Mouse (Mus musculus) lung, adult 2 months (tissue): ENCODE data around the gene Gm11037.

Source experiments
- CTCF ChIP-seq: fragments of 200-500 bp; IDR thresholded peaks from 2 replicates; pipeline ENCODE4 v1.5.1; 2011; ENCODE audit warnings: mild to moderate bottlenecking, low read length, control low read depth; ENCODE audit not compliant: insufficient read depth
- POLR2A ChIP-seq: fragments of 200-500 bp; IDR thresholded peaks from 2 replicates; pipeline ENCODE4 v1.6.1; 2011; ENCODE audit warnings: low read depth, mild to moderate bottlenecking, control low read depth, low read length, borderline replicate concordance; ENCODE audit errors: extremely low read depth

DNA sequence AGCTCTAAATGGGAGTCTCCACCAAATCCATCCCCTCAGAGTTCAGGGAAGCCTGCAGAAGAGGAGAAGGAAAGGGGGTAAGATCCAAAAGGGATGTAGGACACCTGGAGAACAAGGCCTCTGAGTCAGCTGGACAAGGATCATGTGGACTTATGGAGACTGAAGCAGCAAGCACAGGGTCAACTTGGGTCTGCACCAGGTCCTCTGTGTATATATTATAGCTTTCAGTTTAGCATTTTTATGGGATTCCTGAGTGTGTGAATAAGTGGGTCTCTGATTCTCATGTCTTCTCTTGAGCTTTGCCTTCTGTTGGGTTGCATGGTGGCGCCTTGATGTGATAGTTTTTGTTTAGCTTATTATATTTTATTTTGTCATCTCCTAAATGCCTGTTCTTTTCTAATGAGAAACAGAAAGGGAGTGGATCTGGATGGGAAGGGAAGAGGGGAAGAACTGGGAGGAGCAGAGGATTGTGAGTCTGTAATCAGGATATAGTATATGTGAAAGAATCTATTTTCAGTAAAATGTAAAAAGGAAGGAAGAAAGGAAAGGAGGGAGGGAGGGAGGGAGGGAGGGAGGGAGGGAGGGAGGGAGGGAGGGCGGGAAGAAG, 14.2 kb upstream of the Gm11037 start:
- TF ChIP-seq POLR2A, result no peak
- TF ChIP-seq CTCF, result no peak
